11 mouse cellular contexts compared by ENCODE assay signal in genomic region chr13:97066649-97067550, GRCm38 (mm10). TPM values are rescaled to one million over a fixed set of nuclear protein-coding genes. Genes with fewer than 3 reads are reported as not detected.
DNase-seq lines count a peak whose midpoint lies in the region; ATAC-seq and TF ChIP-seq lines count a peak whose summit lies in the region.
"Had no signal": no experiment of that assay in that cellular context is flagged by ENCODE, and none has a peak within 500 bp of the region (broad histone marks: within the 10 kb centered on the region; RNA-seq: fewer than 3 reads in every experiment).

TSS of gene Fam169a (plus strand) at chr13:97067286.

- H3K27me3 ChIP-seq in ES-Bruce4 (ENCODE audit: control insufficient read depth, insufficient read depth, low read length, poor library complexity, severe bottlenecking) (no peaks in the 10 kb centered on the region), MEL (ENCODE audit: control insufficient read depth in 1 of 2, insufficient read depth in 2 of 2, low read length in 2 of 2) (no peaks in the 10 kb centered on the region)
- H3K27me3 ChIP-seq in hindbrain, embryonic 11.5 days (ENCODE audit: control insufficient read depth, insufficient read depth, low read length) = peaks cover 2% of the 10 kb centered on the region; the same call in 1 of the 2 replicates
- no peaks in the 10 kb centered on the region; the same call in 1 of the 2 replicates for H3K27me3 ChIP-seq in liver, embryonic 14.5 days (ENCODE audit: control insufficient read depth, insufficient read depth, low read length)

- DNase-seq in MEL (ENCODE audit: low read depth, low spot score) = peak; percentile 84
- no peak for DNase-seq in hindbrain, embryonic 11.5 days (ENCODE audit: low spot score)
- DNase-seq in liver, embryonic 14.5 days (ENCODE audit: low read depth in 3 of 3, low spot score in 3 of 3) = peak; percentile 74 to 76 (median 75)
- DNase-seq in kidney, postnatal 14 days = no peak
- DNase-seq in thymus, postnatal 14 days = no peak
- DNase-seq: adrenal gland, adult 2 months; right cerebral cortex, postnatal 4 days had no signal

- ATAC-seq in hindbrain, embryonic 11.5 days (ENCODE audit: low FRiP score) = no peak
- peak; percentile 87 for ATAC-seq in liver, embryonic 14.5 days (ENCODE audit: insufficient read depth)
- ATAC-seq in cerebellum, adult (ENCODE audit: insufficient number of reproducible peaks, low FRiP score, low TSS enrichment) = no peak
- ATAC-seq: intestine, embryonic 16.5 days had no signal

- H3K4me1 ChIP-seq in ES-Bruce4 (ENCODE audit: control insufficient read depth, insufficient read depth, low read length) = peaks cover 4% of the 10 kb centered on the region
- peaks cover 0 to 2% of the 10 kb centered on the region in 2 experiments; a peak in 1 of 4 replicates for H3K4me1 ChIP-seq in MEL (ENCODE audit: control insufficient read depth in 1 of 2, insufficient read depth in 2 of 2, low read length in 2 of 2)
- no peaks in the 10 kb centered on the region; the same call in 1 of the 2 replicates for H3K4me1 ChIP-seq in hindbrain, embryonic 11.5 days (replicated peaks; ENCODE audit: control insufficient read depth, insufficient read depth, low read length)
- peaks cover 40 to 51% of the 10 kb centered on the region in 2 experiments for H3K4me1 ChIP-seq in liver, embryonic 14.5 days (replicated peaks; ENCODE audit: control insufficient read depth in 2 of 2, insufficient read depth in 2 of 2, low read length in 1 of 2)

- no peak within 1 kb of the TSS for H3K4me2 ChIP-seq in hindbrain, embryonic 11.5 days (replicated peaks; ENCODE audit: low read depth, low read length)
- peak within 1 kb of the TSS; percentile 77 for H3K4me2 ChIP-seq in liver, embryonic 14.5 days (ENCODE audit: low read depth)

- TF ChIP-seq POLR2A in ES-Bruce4 (IDR thresholded peaks at IDR 0.05; ENCODE audit: insufficient read depth, low read length) (no peak), MEL (IDR thresholded peaks at IDR 0.05; ENCODE audit: control insufficient read depth in 1 of 2, insufficient read depth in 1 of 2, low read depth in 1 of 2, low read length in 2 of 2, poor library complexity in 1 of 2) (no peak)

- H3K27ac ChIP-seq in ES-Bruce4 (ENCODE audit: insufficient read depth, low read length) (peak within 1 kb of the TSS; percentile 99), MEL (ENCODE audit: control insufficient read depth, low read depth, low read length) (no peak within 1 kb of the TSS)
- H3K27ac ChIP-seq in hindbrain, embryonic 11.5 days (ENCODE audit: low read depth, low read length) = no peak within 1 kb of the TSS
- H3K27ac ChIP-seq in liver, embryonic 14.5 days = peak within 1 kb of the TSS; percentile 90
- H3K27ac ChIP-seq: macrophage had no signal

- H3K79me2 ChIP-seq in MEL (ENCODE audit: control insufficient read depth, insufficient read depth, low read length, poor library complexity) = no peaks in the 10 kb centered on the region

- TF ChIP-seq EP300 in ES-Bruce4 (IDR thresholded peaks at IDR 0.05; ENCODE audit: insufficient read depth, low read depth, low read length) (peak; percentile 94), MEL (IDR thresholded peaks at IDR 0.05; ENCODE audit: low read depth in 1 of 2, low read length in 2 of 2) (peak; percentile 86 to 93)
- TF ChIP-seq EP300 in liver, embryonic 14.5 days (IDR thresholded peaks at IDR 0.05; ENCODE audit: low read depth) = peak; percentile 96

- H3K4me3 ChIP-seq in ES-Bruce4 (ENCODE audit: low read depth, low read length) (peak within 1 kb of the TSS; percentile 55), MEL (ENCODE audit: control insufficient read depth in 1 of 2, insufficient read depth in 1 of 2, low read depth in 2 of 2, low read length in 2 of 2) (no peak within 1 kb of the TSS)
- no peak within 1 kb of the TSS for H3K4me3 ChIP-seq in hindbrain, embryonic 11.5 days (ENCODE audit: low read depth, low read length)
- H3K4me3 ChIP-seq in liver, embryonic 14.5 days (ENCODE audit: insufficient read depth in 1 of 2, low read depth in 2 of 2, low read length in 2 of 2) = peak within 1 kb of the TSS; percentile 51 to 57

- peak within 1 kb of the TSS; percentile 67 for H3K9ac ChIP-seq in ES-Bruce4 (ENCODE audit: low read depth, poor library complexity, severe bottlenecking)
- no peak within 1 kb of the TSS for H3K9ac ChIP-seq in MEL (ENCODE audit: control insufficient read depth, low read depth, low read length, poor library complexity, severe bottlenecking)
- H3K9ac ChIP-seq in hindbrain, embryonic 11.5 days (ENCODE audit: low read depth, low read length) = no peak within 1 kb of the TSS
- peak within 1 kb of the TSS; percentile 75 for H3K9ac ChIP-seq in liver, embryonic 14.5 days (replicated peaks)

- H3K9me3 ChIP-seq in ES-Bruce4 (replicated peaks; ENCODE audit: control insufficient read depth, insufficient read depth, low read length, poor library complexity, severe bottlenecking) = no peaks in the 10 kb centered on the region
- no peaks in the 10 kb centered on the region for H3K9me3 ChIP-seq in MEL (replicated peaks; ENCODE audit: insufficient read depth, low read length)
- no peaks in the 10 kb centered on the region for H3K9me3 ChIP-seq in hindbrain, embryonic 11.5 days (ENCODE audit: control insufficient read depth, low read length)
- H3K9me3 ChIP-seq in liver, embryonic 14.5 days (ENCODE audit: control insufficient read depth, low read length) = no peaks in the 10 kb centered on the region

- no peaks in the 10 kb centered on the region for H3K36me3 ChIP-seq in ES-Bruce4 (ENCODE audit: control insufficient read depth, insufficient read depth, low read length, poor library complexity, severe bottlenecking)
- peaks cover 0 to 4% of the 10 kb centered on the region in 2 experiments; a peak in 1 of 4 replicates for H3K36me3 ChIP-seq in MEL (ENCODE audit: control insufficient read depth in 1 of 2, insufficient read depth in 2 of 2, low read length in 2 of 2)
- no peaks in the 10 kb centered on the region for H3K36me3 ChIP-seq in hindbrain, embryonic 11.5 days (ENCODE audit: control insufficient read depth, insufficient read depth, low read length)
- no peaks in the 10 kb centered on the region for H3K36me3 ChIP-seq in liver, embryonic 14.5 days (replicated peaks; ENCODE audit: control insufficient read depth, insufficient read depth, low read depth)

- TF ChIP-seq CTCF in ES-Bruce4 (IDR thresholded peaks at IDR 0.05; ENCODE audit: low read depth, low read length) (no peak), MEL (IDR thresholded peaks at IDR 0.05 in 2 of 3, conservative IDR thresholded peaks at IDR 0.05 in 1 of 3; ENCODE audit: control insufficient read depth in 1 of 3, insufficient read depth in 1 of 3, low read depth in 2 of 3, low read length in 3 of 3, poor library complexity in 1 of 3, severe bottlenecking in 1 of 3) (no peak)
- no peak for TF ChIP-seq CTCF in liver, embryonic 14.5 days (IDR thresholded peaks at IDR 0.05; ENCODE audit: low read depth)

- WGBS in hindbrain, embryonic 11.5 days = 35% methylated on average over 15 of the region's 15 CpGs
- WGBS in liver, embryonic 14.5 days (ENCODE audit: insufficient replicate concordance) = 16% methylated on average over 15 of the region's 15 CpGs

- TF ChIP-seq RAD21 in MEL (IDR thresholded peaks at IDR 0.05; ENCODE audit: low read depth, low read length) = no peak

TF ChIP-seq in MEL, 35 proteins besides CTCF, POLR2A, EP300 and RAD21:
- TF ChIP-seq ETS1 (IDR thresholded peaks at IDR 0.05; ENCODE audit: low read depth, low read length) (peak; percentile 73), ZNF384 (IDR thresholded peaks at IDR 0.05; ENCODE audit: low read depth, low read length) (no peak), USF2 (IDR thresholded peaks at IDR 0.05; ENCODE audit: borderline replicate concordance in 1 of 2, insufficient read depth in 1 of 2, low read depth in 1 of 2, low read length in 2 of 2) (no peak), SIN3A (IDR thresholded peaks at IDR 0.05; ENCODE audit: low read length) (0 out of 2 replicates have a peak, but pooled peaks have one; percentile 30), UBTF (IDR thresholded peaks at IDR 0.05; ENCODE audit: borderline replicate concordance, insufficient read depth, low read depth, low read length) (no peak), USF1 (IDR thresholded peaks at IDR 0.05; ENCODE audit: low read depth, low read length) (no peak), SMC3 (IDR thresholded peaks at IDR 0.05; ENCODE audit: low read depth, low read length) (no peak), E2F4 (IDR thresholded peaks at IDR 0.05; ENCODE audit: borderline replicate concordance, low read depth, low read length) (no peak), CHD1 (IDR thresholded peaks at IDR 0.05; ENCODE audit: low read depth, low read length) (no peak), TCF12 (IDR thresholded peaks at IDR 0.05; ENCODE audit: low read depth, low read length) (peak; percentile 93), POLR2AphosphoS5 (IDR thresholded peaks at IDR 0.05; ENCODE audit: borderline replicate concordance, low read depth, low read length) (no peak), MYB (IDR thresholded peaks at IDR 0.05; ENCODE audit: low read depth, low read length) (peak; percentile 76), GATA1 (IDR thresholded peaks at IDR 0.05; ENCODE audit: low read depth, low read length) (peak; percentile 92), MEF2A (IDR thresholded peaks at IDR 0.05; ENCODE audit: extremely low read depth, insufficient replicate concordance, low read depth, low read length, poor library complexity, severe bottlenecking) (no peak), MYC (IDR thresholded peaks at IDR 0.05; ENCODE audit: low read depth, low read length) (no peak), TAL1 (IDR thresholded peaks at IDR 0.05; ENCODE audit: low read length) (peak; percentile 78), RCOR1 (IDR thresholded peaks at IDR 0.05; ENCODE audit: low read depth, low read length) (peak; percentile 13; the same call in 1 of the 2 replicates), ZKSCAN1 (IDR thresholded peaks at IDR 0.05; ENCODE audit: low read depth, low read length) (no peak), JUND (IDR thresholded peaks at IDR 0.05; ENCODE audit: low read depth, low read length) (no peak)

RNA-seq across cellular contexts. Expression of gene Fam169a, which starts in this region (rescaled TPM):
- 74.6 and 81.9 TPM in 2 replicates for polyA plus RNA-seq in ES-Bruce4 (2011; ENCODE audit: insufficient read depth, insufficient read length, low read depth, missing spikeins)
- 0.49 and 0.62 TPM in 2 replicates for total RNA-seq in MEL (2012; rRNA removed)
- polyA plus RNA-seq in MEL (2012; ENCODE audit: insufficient read depth in 1 of 2, insufficient read length in 2 of 2, low read depth in 1 of 2, low replicate concordance in 2 of 2, missing spikeins in 1 of 2) = under 1 TPM in 1 of 2 experiments, not detected in 1; 0.89 TPM
- polyA plus RNA-seq in hindbrain, embryonic 11.5 days (2014; fragmentation: Nextera tagmentation; extraction: Ambion mirVana) = 10.9 and 12.2 TPM in 2 replicates
- polyA plus RNA-seq in liver, embryonic 14.5 days (2012; rRNA removed) = 0.65 and 1.0 TPM in 2 replicates
- 1.2 and 2.4 TPM in 2 replicates for polyA plus RNA-seq in liver, embryonic 14.5 days (2014; fragmentation: Nextera tagmentation; extraction: Ambion mirVana)

Comparison
In these comparisons a context has a peak if more than half of its experiments do, and no peak if none do; other contexts are left out.
1. Peak in DNase-seq in MEL; RNA of the gene not detected or under 1 TPM.
2. H3K27ac ChIP-seq: peak in ES-Bruce4 (single experiment) and liver, embryonic 14.5 days (single experiment); none in MEL (single experiment) and hindbrain, embryonic 11.5 days (single experiment).
3. H3K4me3 ChIP-seq: peak in ES-Bruce4 (single experiment) and liver, embryonic 14.5 days (2 of 2); none in MEL (0 of 2) and hindbrain, embryonic 11.5 days (single experiment).
4. H3K9ac ChIP-seq: peak in ES-Bruce4 (single experiment) and liver, embryonic 14.5 days (single experiment); none in MEL (single experiment) and hindbrain, embryonic 11.5 days (single experiment).
5. DNase-seq: peak in liver, embryonic 14.5 days (3 of 3); none in hindbrain, embryonic 11.5 days (single experiment), kidney, postnatal 14 days (single experiment) and thymus, postnatal 14 days (single experiment).